Mouse (Mus musculus): Measurements from ENCODE around the gene Samd4b.

- TF ChIP-seq CTCF (IDR thresholded peaks at IDR 0.05; ENCODE audit: low read depth, low read length) = no peak
- no peak for TF ChIP-seq POLR2AphosphoS5 (IDR thresholded peaks at IDR 0.05; ENCODE audit: insufficient replicate concordance, low read depth, low read length)
- TF ChIP-seq GATA1 (IDR thresholded peaks at IDR 0.05; ENCODE audit: borderline replicate concordance, low read length) = no peak
- no peak for TF ChIP-seq TAL1 (conservative IDR thresholded peaks at IDR 0.05; ENCODE audit: low read depth, low read length)
Measured at GRCm38 (mm10) chr7:28597642-28598446, at the start of gene Samd4b, which contains the start of gene Pak4.
